Comparison of ENCODE assay signal across 9 mouse cellular contexts in the genomic region with DNA sequence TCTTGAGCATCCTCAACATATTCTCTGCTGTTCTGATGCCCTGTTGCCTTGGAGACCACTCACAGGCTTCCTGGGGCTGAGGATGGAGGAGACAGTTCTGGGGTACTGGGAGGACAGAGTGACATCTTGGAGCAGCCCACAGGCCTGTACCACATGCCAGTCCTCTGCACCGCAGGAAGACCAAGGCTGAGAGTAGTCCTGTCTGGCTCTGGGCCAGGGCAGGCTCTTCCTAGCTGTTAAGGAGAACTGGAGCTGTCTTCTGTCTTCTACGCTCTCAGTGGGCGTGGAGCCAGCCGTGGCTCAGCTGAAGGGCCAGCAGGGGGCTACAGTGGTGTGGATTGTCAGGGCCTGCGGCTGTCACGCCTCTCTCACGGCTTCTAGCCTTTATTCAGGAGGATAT. TPM values are rescaled to one million over a fixed set of nuclear protein-coding genes. Genes with fewer than 3 reads are reported as not detected.
DNase-seq lines count a peak whose midpoint lies in the region; ATAC-seq and TF ChIP-seq lines count a peak whose summit lies in the region.
"Had no signal": no experiment of that assay in that cellular context is flagged by ENCODE, and none has a peak within 500 bp of the region (broad histone marks: within the 10 kb centered on the region; RNA-seq: fewer than 3 reads in every experiment).

No protein-coding gene starts in this region.

- H3K9ac ChIP-seq in heart, embryonic 13.5 days, result peak overlapping the region; percentile 50; the same call in 1 of the 2 replicates
- no peak overlapping the region for H3K9ac ChIP-seq in heart, embryonic 12.5 days
- no peak overlapping the region; the same call in 1 of the 2 replicates for H3K9ac ChIP-seq in forebrain, embryonic 11.5 days (ENCODE audit: low read length)
- H3K9ac ChIP-seq in hindbrain, embryonic 15.5 days, result no peak overlapping the region
- H3K9ac ChIP-seq in limb, embryonic 14.5 days (ENCODE audit: low read depth, low read length, severe bottlenecking), result no peak overlapping the region
- H3K9ac ChIP-seq in neural tube, embryonic 14.5 days (replicated peaks; ENCODE audit: low read depth, low read length), result no peak overlapping the region

- H3K36me3 ChIP-seq in heart, embryonic 13.5 days, result no peaks in the 10 kb centered on the region
- no peaks in the 10 kb centered on the region for H3K36me3 ChIP-seq in heart, embryonic 12.5 days
- H3K36me3 ChIP-seq in forebrain, embryonic 11.5 days (ENCODE audit: control insufficient read depth, insufficient read depth, low read length), result no peaks in the 10 kb centered on the region
- no peaks in the 10 kb centered on the region for H3K36me3 ChIP-seq in hindbrain, embryonic 15.5 days
- no peaks in the 10 kb centered on the region for H3K36me3 ChIP-seq in limb, embryonic 14.5 days (ENCODE audit: control insufficient read depth, insufficient read depth, low read length)
- H3K36me3 ChIP-seq in neural tube, embryonic 14.5 days (ENCODE audit: control insufficient read depth, insufficient read depth, low read length), result no peaks in the 10 kb centered on the region

- H3K27me3 ChIP-seq in heart, embryonic 13.5 days (replicated peaks), result no peaks in the 10 kb centered on the region
- no peaks in the 10 kb centered on the region for H3K27me3 ChIP-seq in heart, embryonic 12.5 days (replicated peaks)
- H3K27me3 ChIP-seq in forebrain, embryonic 11.5 days (ENCODE audit: control insufficient read depth, insufficient read depth, low read length), result no peaks in the 10 kb centered on the region
- H3K27me3 ChIP-seq in hindbrain, embryonic 15.5 days, result no peaks in the 10 kb centered on the region
- no peaks in the 10 kb centered on the region for H3K27me3 ChIP-seq in limb, embryonic 14.5 days (ENCODE audit: control insufficient read depth, insufficient read depth, low read length)
- no peaks in the 10 kb centered on the region for H3K27me3 ChIP-seq in neural tube, embryonic 14.5 days (ENCODE audit: control insufficient read depth, insufficient read depth, low read length)
- H3K27me3 ChIP-seq: Patski had no signal

- DNase-seq in adrenal gland, postnatal 14 days, result peak; percentile 73
- DNase-seq in forebrain, embryonic 11.5 days (ENCODE audit: low spot score), result peak; percentile 65
- peak; percentile 67 for DNase-seq in limb, embryonic 14.5 days (ENCODE audit: low spot score)

- H3K4me2 ChIP-seq in heart, embryonic 13.5 days, result no peak overlapping the region
- no peak overlapping the region for H3K4me2 ChIP-seq in heart, embryonic 12.5 days
- no peak overlapping the region for H3K4me2 ChIP-seq in forebrain, embryonic 11.5 days (ENCODE audit: low read depth, low read length, severe bottlenecking)
- H3K4me2 ChIP-seq in hindbrain, embryonic 15.5 days, result no peak overlapping the region
- no peak overlapping the region for H3K4me2 ChIP-seq in limb, embryonic 14.5 days (replicated peaks; ENCODE audit: low read depth, low read length, severe bottlenecking)
- H3K4me2 ChIP-seq in neural tube, embryonic 14.5 days (ENCODE audit: low read depth, low read length), result no peak overlapping the region

- no peak for TF ChIP-seq POLR2A in limb, embryonic 14.5 days (IDR thresholded peaks at IDR 0.05; ENCODE audit: borderline replicate concordance, extremely low read depth, insufficient read depth, insufficient read length)

- no peak overlapping the region for H3K27ac ChIP-seq in heart, embryonic 13.5 days (replicated peaks)
- no peak overlapping the region for H3K27ac ChIP-seq in heart, embryonic 12.5 days (ENCODE audit: poor library complexity, severe bottlenecking)
- H3K27ac ChIP-seq in forebrain, embryonic 11.5 days (ENCODE audit: low read depth, low read length), result no peak overlapping the region
- no peak overlapping the region for H3K27ac ChIP-seq in hindbrain, embryonic 15.5 days (replicated peaks)
- H3K27ac ChIP-seq in limb, embryonic 14.5 days (replicated peaks; ENCODE audit: low read depth, low read length), result no peak overlapping the region
- H3K27ac ChIP-seq in neural tube, embryonic 14.5 days (ENCODE audit: low read depth, low read length), result no peak overlapping the region

- no peak for ATAC-seq in heart, embryonic 13.5 days (ENCODE audit: extremely low read depth, insufficient number of reproducible peaks, low FRiP score, low TSS enrichment)
- ATAC-seq in heart, embryonic 12.5 days (ENCODE audit: insufficient number of reproducible peaks, low FRiP score), result no peak
- peak; percentile 65; the same call in 1 of the 2 replicates for ATAC-seq in forebrain, embryonic 11.5 days (replicated peaks; ENCODE audit: low FRiP score)
- peak; percentile 76 for ATAC-seq in hindbrain, embryonic 15.5 days (ENCODE audit: low FRiP score, low read depth)
- peak; percentile 62 for ATAC-seq in limb, embryonic 14.5 days (ENCODE audit: low FRiP score, low read depth)
- peak; percentile 79 for ATAC-seq in neural tube, embryonic 14.5 days (ENCODE audit: low read depth)
- ATAC-seq in activated CD4-positive, CD25-positive, alpha-beta regulatory T cell, adult 4 months, result no peak

- H3K9me3 ChIP-seq in heart, embryonic 13.5 days, result no peaks in the 10 kb centered on the region
- no peaks in the 10 kb centered on the region for H3K9me3 ChIP-seq in heart, embryonic 12.5 days (replicated peaks)
- no peaks in the 10 kb centered on the region for H3K9me3 ChIP-seq in forebrain, embryonic 11.5 days (ENCODE audit: control insufficient read depth, low read length)
- no peaks in the 10 kb centered on the region for H3K9me3 ChIP-seq in hindbrain, embryonic 15.5 days
- H3K9me3 ChIP-seq in limb, embryonic 14.5 days (ENCODE audit: control insufficient read depth, low read length), result no peaks in the 10 kb centered on the region
- H3K9me3 ChIP-seq in neural tube, embryonic 14.5 days (ENCODE audit: control insufficient read depth, low read length), result no peaks in the 10 kb centered on the region

- 7% methylated on average over 7 of the region's 7 CpGs for WGBS in heart, embryonic 13.5 days
- WGBS in heart, embryonic 12.5 days, result 8% methylated on average over 7 of the region's 7 CpGs
- 23% methylated on average over 7 of the region's 7 CpGs for WGBS in forebrain, embryonic 11.5 days
- WGBS in hindbrain, embryonic 15.5 days, result 6% methylated on average over 7 of the region's 7 CpGs
- WGBS in limb, embryonic 14.5 days, result 31% methylated on average over 7 of the region's 7 CpGs
- 7% methylated on average over 7 of the region's 7 CpGs for WGBS in neural tube, embryonic 14.5 days

- peaks cover 28% of the 10 kb centered on the region for H3K4me1 ChIP-seq in heart, embryonic 13.5 days
- H3K4me1 ChIP-seq in heart, embryonic 12.5 days (replicated peaks), result peaks cover 28% of the 10 kb centered on the region
- H3K4me1 ChIP-seq in forebrain, embryonic 11.5 days (replicated peaks; ENCODE audit: control insufficient read depth, insufficient read depth, low read length), result peaks cover 5% of the 10 kb centered on the region; the same call in 1 of the 2 replicates
- peaks cover 14% of the 10 kb centered on the region for H3K4me1 ChIP-seq in hindbrain, embryonic 15.5 days (replicated peaks)
- peaks cover 16% of the 10 kb centered on the region; the same call in 1 of the 2 replicates for H3K4me1 ChIP-seq in limb, embryonic 14.5 days (ENCODE audit: control insufficient read depth, insufficient read depth, low read length)
- peaks cover 8% of the 10 kb centered on the region for H3K4me1 ChIP-seq in neural tube, embryonic 14.5 days (ENCODE audit: control insufficient read depth, insufficient read depth, low read length)

- no peak overlapping the region for H3K4me3 ChIP-seq in heart, embryonic 13.5 days
- H3K4me3 ChIP-seq in heart, embryonic 12.5 days, result no peak overlapping the region
- no peak overlapping the region for H3K4me3 ChIP-seq in forebrain, embryonic 11.5 days (ENCODE audit: low read depth, low read length)
- H3K4me3 ChIP-seq in hindbrain, embryonic 15.5 days, result no peak overlapping the region
- H3K4me3 ChIP-seq in limb, embryonic 14.5 days (replicated peaks; ENCODE audit: low read length), result no peak overlapping the region
- no peak overlapping the region for H3K4me3 ChIP-seq in neural tube, embryonic 14.5 days (ENCODE audit: low read depth, low read length)

RNA-seq across cellular contexts. Expression of a gene that starts 57.8 kb away (rescaled TPM):
- polyA plus RNA-seq in heart, embryonic 13.5 days (2015; fragmentation: Nextera tagmentation; extraction: Ambion mirVana), result 39.8 and 47.0 TPM in 2 replicates
- 42.8 and 48.0 TPM in 2 replicates for polyA plus RNA-seq in heart, embryonic 12.5 days (2016; fragmentation: Nextera tagmentation; extraction: Ambion mirVana)
- 73.2 and 73.8 TPM in 2 replicates for total RNA-seq in adrenal gland, postnatal 14 days (2021)
- 39.4 and 40.7 TPM in 2 replicates for polyA plus RNA-seq in forebrain, embryonic 11.5 days (2014; fragmentation: Nextera tagmentation; extraction: Ambion mirVana)
- 81.7 and 94.2 TPM in 2 replicates for polyA plus RNA-seq in hindbrain, embryonic 15.5 days (2015; fragmentation: Nextera tagmentation; extraction: Ambion mirVana)
- polyA plus RNA-seq in limb, embryonic 14.5 days (2012; rRNA removed), result 141 and 190 TPM in 2 replicates
- 62.2 and 65.7 TPM in 2 replicates for polyA plus RNA-seq in limb, embryonic 14.5 days (2014; fragmentation: Nextera tagmentation; extraction: Ambion mirVana)
- 54.2 and 58.0 TPM in 2 replicates for polyA plus RNA-seq in neural tube, embryonic 14.5 days (2014; fragmentation: Nextera tagmentation; extraction: Ambion mirVana)
- 10 to 100 TPM; 43.6 to 57.7 TPM for polyA plus RNA-seq in activated CD4-positive, CD25-positive, alpha-beta regulatory T cell, adult 4 months (2017; shearing (Covaris generic))

Comparison
In these comparisons a context has a peak if more than half of its experiments do, and no peak if none do; other contexts are left out.
1. ATAC-seq: peak in forebrain, embryonic 11.5 days (single experiment), hindbrain, embryonic 15.5 days (single experiment), limb, embryonic 14.5 days (single experiment) and neural tube, embryonic 14.5 days (single experiment); none in heart, embryonic 13.5 days (single experiment), heart, embryonic 12.5 days (single experiment) and activated CD4-positive, CD25-positive, alpha-beta regulatory T cell, adult 4 months (single experiment).
2. Peak in every context shown above with its lines, with median percentiles within 50 percentile points of each other: DNase-seq.